In genomic region chr14:122380896-122381845, GRCm38 (mm10) we compare ENCODE assay signal across 14 mouse cellular contexts.
A peak's percentile ranks its signal among the peaks of the same experiment; 100 is the strongest.
DNase-seq lines count a peak whose midpoint lies in the region; ATAC-seq lines count a peak whose summit lies in the region.
"Had no signal": no experiment of that assay in that cellular context is flagged by ENCODE, and none has a peak within 500 bp of the region (broad histone marks: within the 10 kb centered on the region; RNA-seq: fewer than 3 reads in every experiment).

No protein-coding gene starts in this region.

- DNase-seq in retina, postnatal 1 day, result peak; percentile 55
- DNase-seq in retina, embryonic 14.5 days (ENCODE audit: low spot score), result no peak
- peak; percentile 91 for DNase-seq in cerebellum, adult 9-11 months
- DNase-seq in frontal cortex, adult 2 months (ENCODE audit: extremely low spot score in 1 of 2, low spot score in 1 of 2), result no peak
- DNase-seq in kidney, adult 18-20 months, result no peak
- no peak for DNase-seq in urinary bladder, postnatal 10 days (ENCODE audit: low spot score)
- DNase-seq: heart, adult 2 months; heart, postnatal 14 days; kidney, adult 11 months; kidney, postnatal 4 days; lung, embryonic 14.5 days; right cerebral cortex, postnatal 25 days; thymus, adult 18-20 months had no signal

- H3K36me3 ChIP-seq in hindbrain, embryonic 15.5 days, result no peaks in the 10 kb centered on the region

- no peak overlapping the region for H3K4me3 ChIP-seq in hindbrain, embryonic 15.5 days
- H3K4me3 ChIP-seq: heart, adult 2 months had no signal

- peak; percentile 65 for ATAC-seq in hindbrain, embryonic 15.5 days (ENCODE audit: low FRiP score, low read depth)

- peaks cover 7% of the 10 kb centered on the region; the same call in 1 of the 2 replicates for H3K27me3 ChIP-seq in hindbrain, embryonic 15.5 days

- no peaks in the 10 kb centered on the region for H3K9me3 ChIP-seq in hindbrain, embryonic 15.5 days

- 53% methylated on average over 15 of the region's 15 CpGs for WGBS in hindbrain, embryonic 15.5 days

- H3K9ac ChIP-seq in hindbrain, embryonic 15.5 days, result no peak overlapping the region
- H3K9ac ChIP-seq: lung, embryonic 14.5 days had no signal

- H3K4me1 ChIP-seq in hindbrain, embryonic 15.5 days (replicated peaks), result no peaks in the 10 kb centered on the region

- H3K4me2 ChIP-seq in hindbrain, embryonic 15.5 days, result no peak overlapping the region
- H3K4me2 ChIP-seq: lung, embryonic 14.5 days had no signal

- H3K27ac ChIP-seq in hindbrain, embryonic 15.5 days (replicated peaks), result peak overlapping the region; percentile 59
- H3K27ac ChIP-seq: heart, adult 2 months had no signal

Comparison
In these comparisons a context has a peak if more than half of its experiments do, and no peak if none do; other contexts are left out.
1. DNase-seq: peak in retina, postnatal 1 day (single experiment) and cerebellum, adult 9-11 months (single experiment); none in retina, embryonic 14.5 days (single experiment), frontal cortex, adult 2 months (0 of 2), kidney, adult 18-20 months (single experiment) and urinary bladder, postnatal 10 days (single experiment).